Mouse (Mus musculus): Measurements from ENCODE around the gene Rnf186. TPM values are rescaled to one million over a fixed set of nuclear protein-coding genes. Genes with fewer than 3 reads are reported as not detected.

Gene Rnf186
- total and polyA plus RNA-seq, 3 experiments = not detected

DNA sequence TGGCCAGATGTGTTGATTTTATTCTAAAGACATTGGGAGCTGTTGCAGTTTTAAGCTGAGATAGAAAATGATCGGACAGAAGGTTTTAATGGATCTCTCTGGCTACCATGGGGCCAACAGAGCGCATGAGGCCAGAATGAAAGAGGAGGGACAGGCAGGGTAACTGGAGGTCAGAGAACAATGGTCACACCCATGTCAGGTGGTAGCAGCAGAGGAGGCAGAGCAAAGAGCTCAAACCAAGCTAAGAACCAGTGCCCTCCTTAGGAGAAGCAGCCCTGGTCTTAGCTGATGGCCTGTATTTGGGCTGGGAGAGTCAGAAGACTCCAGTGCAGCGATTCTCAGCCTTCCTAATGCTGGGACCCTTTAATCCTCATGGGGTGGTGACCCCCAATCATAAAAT is 40.4 kb downstream of the Rnf186 start:
- H3K27ac ChIP-seq (ENCODE audit: insufficient read depth, low read depth) = no peak overlapping the region
- no peaks in the 10 kb centered on the region for H3K9me3 ChIP-seq (replicated peaks; ENCODE audit: low read length)
- in situ Hi-C loops (cut with MboI; ENCODE audit: low pct_ligation_motif_present, low pct_unique_long_range_greater_than_20kb, low sequenced_read_pairs) (no loop called here), dilution Hi-C loops (cut with MboI; ENCODE audit: extremely low pct_ligation_motif_present, extremely low pct_unique_long_range_greater_than_20kb, low sequenced_read_pairs) (no loop called here)
- no peak for DNase-seq (ENCODE audit: extremely low read depth)
- peaks cover 5 to 40% of the 10 kb centered on the region in 2 experiments for H3K36me3 ChIP-seq (replicated peaks in 1 of 2; ENCODE audit: control insufficient read depth in 1 of 2, insufficient read depth in 1 of 2, low read length in 1 of 2)
- no peaks in the 10 kb centered on the region for H3K27me3 ChIP-seq (replicated peaks)
- H3K4me1 ChIP-seq (ENCODE audit: control insufficient read depth in 1 of 2, insufficient read depth in 2 of 2) = no peaks in the 10 kb centered on the region
- H3K4me2 ChIP-seq (ENCODE audit: insufficient read depth, low read depth, poor library complexity, severe bottlenecking) = no peak overlapping the region
- no peak overlapping the region for H3K4me3 ChIP-seq (replicated peaks in 1 of 3; ENCODE audit: low read depth in 2 of 3, low read length in 2 of 3, poor library complexity in 1 of 3)
- no peak overlapping the region for H3K9ac ChIP-seq (ENCODE audit: insufficient read depth, low read depth)
- no peaks in the 10 kb centered on the region for H3K79me2 ChIP-seq (replicated peaks; ENCODE audit: control insufficient read depth, extremely low read depth, insufficient read depth, poor library complexity, severe bottlenecking)
- TF ChIP-seq BHLHE40 (IDR thresholded peaks at IDR 0.05; ENCODE audit: low read depth, low read length) (no peak), RCOR1 (conservative IDR thresholded peaks at IDR 0.05; ENCODE audit: low read depth, low read length) (no peak)

GRCm38 (mm10) chr4:139007981-139008536 is 41.1 kb downstream of the Rnf186 start:
- no peak overlapping the region for H3K9ac ChIP-seq (ENCODE audit: insufficient read depth, low read depth)
- H3K4me2 ChIP-seq (ENCODE audit: insufficient read depth, low read depth, poor library complexity, severe bottlenecking) = no peak overlapping the region
- TF ChIP-seq CHD1 (IDR thresholded peaks at IDR 0.05; ENCODE audit: low read depth, low read length) (no peak), RCOR1 (conservative IDR thresholded peaks at IDR 0.05; ENCODE audit: low read depth, low read length) (no peak), MYC (IDR thresholded peaks at IDR 0.05; ENCODE audit: low read depth, low read length) (no peak), HCFC1 (IDR thresholded peaks at IDR 0.05; ENCODE audit: low read depth, low read length) (no peak), CHD2 (IDR thresholded peaks at IDR 0.05; ENCODE audit: low read length) (no peak), POLR2AphosphoS2 (IDR thresholded peaks at IDR 0.05; ENCODE audit: low read depth, low read length) (no peak), PAX5 (IDR thresholded peaks at IDR 0.05; ENCODE audit: low read length) (no peak), KAT2A (IDR thresholded peaks at IDR 0.05; ENCODE audit: insufficient replicate concordance, low read length) (no peak), E2F4 (IDR thresholded peaks at IDR 0.05; ENCODE audit: insufficient replicate concordance, low read depth, low read length) (no peak), POLR2A (IDR thresholded peaks at IDR 0.05; ENCODE audit: low read depth, low read length) (no peak), USF2 (conservative IDR thresholded peaks at IDR 0.05; ENCODE audit: low read depth, low read length) (no peak), EP300 (IDR thresholded peaks at IDR 0.05; ENCODE audit: low read length) (no peak), GABPA (IDR thresholded peaks at IDR 0.05; ENCODE audit: insufficient replicate concordance, low read depth, low read length) (no peak), TCF12 (IDR thresholded peaks at IDR 0.05; ENCODE audit: low read depth, low read length) (no peak), ZMIZ1 (IDR thresholded peaks at IDR 0.05; ENCODE audit: low read depth, low read length) (no peak), BHLHE40 (IDR thresholded peaks at IDR 0.05; ENCODE audit: low read depth, low read length) (no peak), RAD21 (IDR thresholded peaks at IDR 0.05; ENCODE audit: low read depth, low read length) (no peak), ETS1 (conservative IDR thresholded peaks at IDR 0.05; ENCODE audit: low read depth, low read length) (no peak), MAFK (IDR thresholded peaks at IDR 0.05; ENCODE audit: insufficient replicate concordance, low read length) (no peak)
- H3K4me3 ChIP-seq (replicated peaks in 1 of 3; ENCODE audit: low read depth in 2 of 3, low read length in 2 of 3, poor library complexity in 1 of 3) = no peak overlapping the region
- dilution Hi-C loops (cut with MboI; ENCODE audit: extremely low pct_ligation_motif_present, extremely low pct_unique_long_range_greater_than_20kb, low sequenced_read_pairs) (no loop called here), in situ Hi-C loops (cut with MboI; ENCODE audit: low pct_ligation_motif_present, low pct_unique_long_range_greater_than_20kb, low sequenced_read_pairs) (no loop called here)
- peaks cover 5 to 40% of the 10 kb centered on the region in 2 experiments for H3K36me3 ChIP-seq (replicated peaks in 1 of 2; ENCODE audit: control insufficient read depth in 1 of 2, insufficient read depth in 1 of 2, low read length in 1 of 2)
- no peaks in the 10 kb centered on the region for H3K9me3 ChIP-seq (replicated peaks; ENCODE audit: low read length)
- no peak overlapping the region for H3K27ac ChIP-seq (ENCODE audit: insufficient read depth, low read depth)
- DNase-seq (ENCODE audit: extremely low read depth) = no peak
- no peaks in the 10 kb centered on the region for H3K4me1 ChIP-seq (ENCODE audit: control insufficient read depth in 1 of 2, insufficient read depth in 2 of 2)
- no peaks in the 10 kb centered on the region for H3K79me2 ChIP-seq (replicated peaks; ENCODE audit: control insufficient read depth, extremely low read depth, insufficient read depth, poor library complexity, severe bottlenecking)
- no peaks in the 10 kb centered on the region for H3K27me3 ChIP-seq (replicated peaks)
